Mouse (Mus musculus): ENCODE data around the gene Aldh1a2. TPM values are rescaled to one million over a fixed set of nuclear protein-coding genes. Genes with fewer than 3 reads are reported as not detected.
A peak's percentile ranks its signal among the peaks of the same experiment; 100 is the strongest.

Aldh1a2 gene
- total RNA-seq, 1 experiment, result 1.5 TPM

GRCm38 (mm10) chr9:71227226-71227970, 11.8 kb downstream of the Aldh1a2 start:
- H3K4me1 ChIP-seq (ENCODE audit: control insufficient read depth in 2 of 2, insufficient read depth in 2 of 2, low read length in 2 of 2, poor library complexity in 1 of 2), result peaks cover 2% of the 10 kb centered on the region in 2 experiments; a peak in 1 of 4 replicates
- no peak overlapping the region; the same call in 1 of the 2 replicates for H3K27ac ChIP-seq (ENCODE audit: insufficient read depth, low read depth, low read length, poor library complexity, severe bottlenecking)
- no peaks in the 10 kb centered on the region for H3K9me3 ChIP-seq (ENCODE audit: control insufficient read depth, insufficient read depth, low read depth, low read length)
- no peak overlapping the region; a peak in 1 of 4 replicates for H3K4me3 ChIP-seq (ENCODE audit: insufficient read depth in 1 of 2, low read depth in 1 of 2, low read length in 2 of 2, poor library complexity in 1 of 2, severe bottlenecking in 1 of 2)
- TF ChIP-seq CHD2 (IDR thresholded peaks at IDR 0.05; ENCODE audit: low read depth, low read length) (no peak), ZNF384 (IDR thresholded peaks at IDR 0.05; ENCODE audit: low read depth, low read length) (no peak), HCFC1 (IDR thresholded peaks at IDR 0.05; ENCODE audit: borderline replicate concordance, insufficient read depth, low read length) (0 out of 2 replicates have a peak, but pooled peaks have one; percentile 13), ZC3H11A (IDR thresholded peaks at IDR 0.05; ENCODE audit: borderline replicate concordance, low read depth, low read length) (no peak), MAFK (IDR thresholded peaks at IDR 0.05; ENCODE audit: insufficient read depth, low read depth, low read length) (peak; percentile 87)
- no peak overlapping the region for H3K9ac ChIP-seq (ENCODE audit: insufficient read depth, low read depth, low read length, poor library complexity, severe bottlenecking)
- in situ Hi-C loops (cut with MboI; ENCODE audit: low sequenced_read_pairs in 2 of 2, unreplicated experiment in 2 of 2), result no loop called here
- H3K36me3 ChIP-seq (ENCODE audit: control insufficient read depth, insufficient read depth, low read length, poor library complexity, severe bottlenecking), result no peaks in the 10 kb centered on the region
- DNase-seq (ENCODE audit: low read depth, low spot score), result peak; percentile 50

DNA sequence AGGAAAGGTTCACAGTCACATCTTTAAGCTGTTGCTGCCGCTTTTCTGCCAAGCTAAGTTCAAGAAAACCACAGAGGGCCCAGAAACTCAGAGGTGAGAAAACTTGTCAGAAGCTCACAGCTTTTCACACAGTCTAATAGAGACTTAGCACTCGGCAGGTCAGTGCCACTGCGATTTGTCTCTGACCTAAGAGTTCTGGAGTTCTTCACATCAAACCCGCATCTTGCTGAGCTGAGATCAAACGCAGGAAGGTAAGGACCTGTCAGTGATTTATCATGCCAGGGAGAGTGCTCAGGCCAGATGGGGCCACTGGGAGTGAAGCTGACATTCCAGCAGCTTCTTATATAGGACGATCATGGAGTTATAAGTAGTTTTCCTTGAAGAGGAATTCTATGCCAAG, 14.4 kb downstream of the Aldh1a2 start:
- TF ChIP-seq MAFK (IDR thresholded peaks at IDR 0.05; ENCODE audit: insufficient read depth, low read depth, low read length) (no peak), CHD2 (IDR thresholded peaks at IDR 0.05; ENCODE audit: low read depth, low read length) (no peak), HCFC1 (IDR thresholded peaks at IDR 0.05; ENCODE audit: borderline replicate concordance, insufficient read depth, low read length) (no peak)
- H3K27ac ChIP-seq (ENCODE audit: insufficient read depth, low read depth, low read length, poor library complexity, severe bottlenecking), result no peak overlapping the region
- no peaks in the 10 kb centered on the region for H3K9me3 ChIP-seq (ENCODE audit: control insufficient read depth, insufficient read depth, low read depth, low read length)
- in situ Hi-C loops (cut with MboI; ENCODE audit: low sequenced_read_pairs in 2 of 2, unreplicated experiment in 2 of 2), result no loop called here
- H3K4me1 ChIP-seq (ENCODE audit: control insufficient read depth in 2 of 2, insufficient read depth in 2 of 2, low read length in 2 of 2, poor library complexity in 1 of 2), result peaks cover 2% of the 10 kb centered on the region in 2 experiments; a peak in 1 of 4 replicates
- no peak for DNase-seq (ENCODE audit: low read depth, low spot score)
- H3K36me3 ChIP-seq (ENCODE audit: control insufficient read depth, insufficient read depth, low read length, poor library complexity, severe bottlenecking), result no peaks in the 10 kb centered on the region
- H3K4me3 ChIP-seq (ENCODE audit: insufficient read depth in 1 of 2, low read depth in 1 of 2, low read length in 2 of 2, poor library complexity in 1 of 2, severe bottlenecking in 1 of 2), result no peak overlapping the region
- H3K9ac ChIP-seq (ENCODE audit: insufficient read depth, low read depth, low read length, poor library complexity, severe bottlenecking), result no peak overlapping the region

DNA sequence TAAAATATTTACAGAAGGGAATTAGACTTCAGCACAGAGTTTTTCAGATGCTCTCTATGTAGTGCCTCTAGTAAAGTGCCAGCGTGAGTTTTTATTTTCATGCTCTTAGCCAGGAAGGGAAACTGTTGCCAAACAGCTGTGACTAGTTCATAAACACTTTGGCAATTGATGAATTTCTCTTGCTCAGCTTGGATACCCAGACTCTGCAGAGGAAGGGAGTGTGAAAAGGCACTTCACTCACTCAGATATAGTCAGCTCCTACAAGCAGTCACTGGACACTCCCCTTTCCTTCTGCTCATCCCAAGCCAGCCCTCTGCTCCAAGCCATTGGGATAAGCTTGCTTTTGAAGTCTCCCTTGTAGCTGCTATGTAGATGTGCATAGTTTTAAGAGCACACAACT, 21.0 kb downstream of the Aldh1a2 start:
- no peak for DNase-seq (ENCODE audit: low read depth, low spot score)
- no peak overlapping the region for H3K27ac ChIP-seq (ENCODE audit: insufficient read depth, low read depth, low read length, poor library complexity, severe bottlenecking)
- no peak for TF ChIP-seq CHD2 (IDR thresholded peaks at IDR 0.05; ENCODE audit: low read depth, low read length)
- no peak for TF ChIP-seq MAFK (IDR thresholded peaks at IDR 0.05; ENCODE audit: insufficient read depth, low read depth, low read length)
- TF ChIP-seq HCFC1 (IDR thresholded peaks at IDR 0.05; ENCODE audit: borderline replicate concordance, insufficient read depth, low read length), result no peak
- H3K4me1 ChIP-seq (ENCODE audit: control insufficient read depth in 2 of 2, insufficient read depth in 2 of 2, low read length in 2 of 2, poor library complexity in 1 of 2), result no peaks in the 10 kb centered on the region
- in situ Hi-C loops (cut with MboI; ENCODE audit: low sequenced_read_pairs in 2 of 2, unreplicated experiment in 2 of 2), result no loop called here
- H3K36me3 ChIP-seq (ENCODE audit: control insufficient read depth, insufficient read depth, low read length, poor library complexity, severe bottlenecking), result no peaks in the 10 kb centered on the region
- H3K4me3 ChIP-seq (ENCODE audit: insufficient read depth in 1 of 2, low read depth in 1 of 2, low read length in 2 of 2, poor library complexity in 1 of 2, severe bottlenecking in 1 of 2), result no peak overlapping the region
- no peaks in the 10 kb centered on the region for H3K9me3 ChIP-seq (ENCODE audit: control insufficient read depth, insufficient read depth, low read depth, low read length)
- H3K9ac ChIP-seq (ENCODE audit: insufficient read depth, low read depth, low read length, poor library complexity, severe bottlenecking), result no peak overlapping the region

DNA sequence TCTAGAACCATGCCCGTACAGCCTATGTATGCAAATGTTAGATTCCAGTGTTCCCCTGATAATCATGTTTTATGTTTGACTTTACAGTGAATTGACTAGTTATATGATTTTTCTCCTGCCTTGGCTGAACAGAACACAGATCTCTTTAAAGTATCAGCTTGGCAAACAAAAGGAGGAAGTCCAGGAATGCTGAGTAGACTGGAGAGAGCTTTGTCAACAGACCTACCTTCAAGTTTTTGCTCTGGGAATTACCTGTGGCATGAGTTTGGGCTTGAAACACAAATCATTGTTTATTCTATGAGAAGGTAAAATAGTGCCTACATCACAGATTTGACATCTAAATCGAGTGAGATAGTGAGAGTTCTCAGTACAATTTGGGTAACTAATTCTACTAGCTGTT, 24.3 kb downstream of the Aldh1a2 start:
- no peak overlapping the region for H3K9ac ChIP-seq (ENCODE audit: insufficient read depth, low read depth, low read length, poor library complexity, severe bottlenecking)
- no peak for DNase-seq (ENCODE audit: low read depth, low spot score)

More for the DNA sequence above, 24.3 kb downstream of the Aldh1a2 start:
- H3K36me3 ChIP-seq (ENCODE audit: control insufficient read depth, insufficient read depth, low read length, poor library complexity, severe bottlenecking), result no peaks in the 10 kb centered on the region
- H3K4me1 ChIP-seq (ENCODE audit: control insufficient read depth in 2 of 2, insufficient read depth in 2 of 2, low read length in 2 of 2, poor library complexity in 1 of 2), result no peaks in the 10 kb centered on the region
- TF ChIP-seq CHD2 (IDR thresholded peaks at IDR 0.05; ENCODE audit: low read depth, low read length), result no peak
- no peak for TF ChIP-seq ZC3H11A (IDR thresholded peaks at IDR 0.05; ENCODE audit: borderline replicate concordance, low read depth, low read length)
- no peak for TF ChIP-seq HCFC1 (IDR thresholded peaks at IDR 0.05; ENCODE audit: borderline replicate concordance, insufficient read depth, low read length)
- TF ChIP-seq ZNF384 (IDR thresholded peaks at IDR 0.05; ENCODE audit: low read depth, low read length), result no peak
- TF ChIP-seq MAFK (IDR thresholded peaks at IDR 0.05; ENCODE audit: insufficient read depth, low read depth, low read length), result no peak
- H3K27ac ChIP-seq (ENCODE audit: insufficient read depth, low read depth, low read length, poor library complexity, severe bottlenecking), result no peak overlapping the region
- in situ Hi-C loops (cut with MboI; ENCODE audit: low sequenced_read_pairs in 2 of 2, unreplicated experiment in 2 of 2), result no loop called here
- H3K4me3 ChIP-seq (ENCODE audit: insufficient read depth in 1 of 2, low read depth in 1 of 2, low read length in 2 of 2, poor library complexity in 1 of 2, severe bottlenecking in 1 of 2), result no peak overlapping the region
- no peaks in the 10 kb centered on the region for H3K9me3 ChIP-seq (ENCODE audit: control insufficient read depth, insufficient read depth, low read depth, low read length)
